Mouse (Mus musculus) heart, embryonic 15.5 days (tissue): ENCODE data around the gene Nynrin. TPM values are rescaled to one million over a fixed set of nuclear protein-coding genes. Genes with fewer than 3 reads are reported as not detected.

ENCODE experiments used
- ATAC-seq: fragments of 200-750 bp; cut with Nextera tagmentation; replicated peaks from 2 replicates; pipeline ENCODE4 v1.8.0; 2017; ENCODE audit warnings: low read depth, moderate TSS enrichment; ENCODE audit not compliant: insufficient number of reproducible peaks, insufficient read depth, low FRiP score
- H3K27ac ChIP-seq: fragments of 300-500 bp; sonication (generic); 2 replicates; pipeline ENCODE4 v1.5.1; 2015; ENCODE audit warnings: mild to moderate bottlenecking, inconsistent platforms
- H3K27me3 ChIP-seq: fragments of 300-500 bp; sonication (generic); 2 replicates; pipeline ENCODE4 v1.6.1; 2015; ENCODE audit warnings: inconsistent platforms
- H3K36me3 ChIP-seq: fragments of 300-500 bp; sonication (generic); 2 replicates; pipeline ENCODE4 v1.6.1; 2015; ENCODE audit warnings: mild to moderate bottlenecking, inconsistent platforms
- H3K4me1 ChIP-seq: fragments of 300-500 bp; sonication (generic); replicated peaks from 2 replicates; pipeline ENCODE4 v1.6.1; 2015; ENCODE audit warnings: inconsistent platforms
- H3K4me2 ChIP-seq: fragments of 300-500 bp; sonication (generic); 2 replicates; pipeline ENCODE4 v1.6.1; 2015; ENCODE audit warnings: inconsistent platforms, mild to moderate bottlenecking, moderate library complexity
- H3K4me3 ChIP-seq: fragments of 300-500 bp; sonication (generic); 2 replicates; pipeline ENCODE4 v1.5.1; 2015; ENCODE audit warnings: mild to moderate bottlenecking, inconsistent platforms
- H3K9ac ChIP-seq: fragments of 300-500 bp; sonication (generic); 2 replicates; pipeline ENCODE4 v1.6.1; 2015; ENCODE audit warnings: mild to moderate bottlenecking, inconsistent platforms
- H3K9me3 ChIP-seq: fragments of 300-500 bp; sonication (generic); replicated peaks from 2 replicates; pipeline ENCODE4 v1.6.1; 2016; ENCODE audit warnings: inconsistent platforms
- WGBS: fragments of 180-500 bp; shearing (Covaris S2); methylation state at CpG from one replicate; pipeline ENCODE4 v1.1.7; 2015; ENCODE audit warnings: mixed read lengths; 5-methylcytosine and 5-hydroxymethylcytosine counted together
- polyA plus RNA-seq: library from polyadenylated mRNA; unstranded; fragments of >200 nt; fragmentation: Nextera tagmentation; extraction: Ambion mirVana; gene quantifications from 2 replicates; pipeline ENCODE4 v1.2.1, GENCODE M21; 2015

Gene Nynrin
- polyA plus RNA-seq, 1 experiment from 2014 or later = 12.7 TPM

DNA sequence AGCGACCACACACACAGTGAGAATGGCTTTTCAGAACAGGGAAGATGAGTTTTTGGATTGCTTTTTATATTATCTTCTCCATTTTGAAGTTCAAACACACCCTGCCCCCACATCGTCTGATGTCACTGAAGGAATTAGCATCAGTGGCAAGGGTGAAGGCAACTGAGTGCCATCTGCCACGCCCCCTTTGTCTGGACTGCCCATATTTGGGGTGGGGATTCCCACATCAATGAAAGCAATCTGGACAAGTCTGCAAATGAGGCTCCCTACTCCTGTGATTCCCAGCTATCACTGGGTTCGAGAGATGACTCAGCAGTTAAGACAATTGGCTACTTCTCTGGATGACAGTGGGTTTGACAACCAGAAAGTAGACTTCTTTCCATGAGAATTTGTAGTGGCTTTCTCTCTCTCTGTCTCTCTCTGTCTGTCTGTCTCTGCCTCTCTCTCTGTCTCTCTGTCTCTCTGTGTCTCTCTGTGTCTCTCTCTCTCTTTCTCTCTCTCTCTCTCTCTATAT lies 12.9 kb upstream of the Nynrin start:
- H3K27ac ChIP-seq = no peak overlapping the region
- 69% methylated on average over 4 of the region's 4 CpGs for WGBS

DNA sequence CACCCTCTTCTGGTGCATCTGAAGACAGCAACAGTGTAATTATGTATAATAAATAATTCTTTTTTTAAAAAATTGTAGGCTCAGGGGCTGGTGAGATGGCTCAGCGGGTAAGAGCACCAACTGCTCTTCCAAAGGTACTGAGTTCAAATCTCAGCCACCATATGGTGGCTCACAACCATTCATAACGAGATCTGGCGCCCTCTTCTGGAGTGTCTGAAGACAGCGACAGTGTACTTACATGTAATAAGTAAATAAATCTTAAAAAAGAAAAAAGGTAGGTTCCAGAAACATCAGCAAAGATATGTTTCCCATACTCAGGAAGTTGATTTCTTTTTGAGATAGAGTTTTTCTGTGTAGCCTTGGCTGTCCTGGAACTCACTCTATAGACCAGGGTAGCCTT lies 11.0 kb upstream of the Nynrin start:
- 70% methylated on average over 4 of the region's 4 CpGs for WGBS
- 0 out of 2 replicates have a peak, but pooled peaks cover 2% of the 10 kb centered on the region for H3K4me1 ChIP-seq
- no peak for ATAC-seq
- H3K27me3 ChIP-seq = no peaks in the 10 kb centered on the region
- H3K36me3 ChIP-seq = no peaks in the 10 kb centered on the region
- H3K9me3 ChIP-seq = no peaks in the 10 kb centered on the region
- no peak overlapping the region for H3K27ac ChIP-seq
- no peak overlapping the region for H3K4me2 ChIP-seq
- no peak overlapping the region for H3K9ac ChIP-seq
- H3K4me3 ChIP-seq = no peak overlapping the region

More for the DNA sequence above, 12.9 kb upstream of the Nynrin start:
- Histone ChIP-seq H3K4me1 (no peaks in the 10 kb centered on the region), H3K27me3 (no peaks in the 10 kb centered on the region), H3K36me3 (no peaks in the 10 kb centered on the region), H3K9me3 (no peaks in the 10 kb centered on the region), H3K4me2 (no peak overlapping the region), H3K9ac (no peak overlapping the region), H3K4me3 (no peak overlapping the region)
- no peak for ATAC-seq

DNA sequence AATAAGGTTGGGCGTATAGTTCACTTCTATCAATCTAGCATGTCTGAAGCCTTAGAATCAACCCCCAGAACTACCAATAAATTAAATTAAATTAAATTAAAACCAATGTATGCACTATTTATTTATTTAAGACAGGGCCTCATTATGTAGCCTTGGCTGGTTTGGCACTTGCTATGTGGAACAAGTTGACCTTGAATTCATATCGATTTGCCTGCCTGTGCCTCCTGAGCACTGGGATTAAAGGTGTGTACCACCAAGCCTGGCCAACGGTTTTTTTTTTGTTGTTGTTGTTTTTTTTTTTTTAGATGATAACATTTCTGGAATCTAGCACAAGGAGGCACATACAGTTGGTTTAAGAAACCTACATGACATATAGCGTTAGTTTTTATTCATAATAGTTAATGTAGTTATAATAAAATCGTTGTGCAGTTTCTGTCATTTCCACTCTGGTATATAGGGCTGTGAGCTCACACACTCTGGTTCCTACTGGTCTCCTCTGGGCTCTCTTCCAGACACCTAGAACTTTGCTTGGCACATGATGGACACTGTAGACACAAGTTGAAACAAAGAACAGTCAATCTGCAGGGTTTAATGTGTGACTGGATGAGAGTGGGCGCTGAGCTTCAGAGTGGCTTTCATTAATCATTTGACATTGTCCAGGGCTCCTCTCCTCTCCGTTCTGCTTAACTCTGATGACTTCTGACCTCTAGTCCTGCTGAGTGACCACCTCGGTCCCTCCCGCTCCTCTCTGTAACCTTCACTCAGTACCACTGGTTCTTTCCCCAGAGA lies 8.1 kb upstream of the Nynrin start:
- H3K9me3 ChIP-seq = no peaks in the 10 kb centered on the region

DNA sequence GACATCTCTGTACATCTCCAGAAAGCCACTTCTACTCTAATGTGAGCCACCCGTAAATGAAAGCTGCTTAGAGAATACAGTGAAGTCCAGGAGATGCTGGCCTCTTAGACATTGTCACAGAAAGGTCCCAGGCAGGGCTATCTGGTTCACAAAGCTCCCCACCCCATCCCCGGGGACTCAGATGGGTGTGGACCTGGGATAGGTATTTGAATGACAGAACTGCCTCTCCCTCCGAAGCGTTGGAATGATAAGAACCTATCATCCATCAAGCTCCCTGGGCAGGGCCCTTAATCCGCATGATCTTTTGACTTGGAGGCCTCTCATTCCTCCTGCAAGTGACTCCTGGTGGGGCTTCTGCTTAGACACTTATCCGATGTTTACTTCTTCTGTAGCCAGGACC lies 2.9 kb upstream of the Nynrin start:
- 57% methylated on average over 6 of the region's 6 CpGs for WGBS
- H3K36me3 ChIP-seq = no peaks in the 10 kb centered on the region

More for the DNA sequence above, 8.1 kb upstream of the Nynrin start:
- no peaks in the 10 kb centered on the region for H3K27me3 ChIP-seq
- H3K4me1 ChIP-seq = 0 out of 2 replicates have a peak, but pooled peaks cover 2% of the 10 kb centered on the region
- no peak overlapping the region for H3K9ac ChIP-seq
- no peak overlapping the region for H3K27ac ChIP-seq
- no peak for ATAC-seq
- H3K36me3 ChIP-seq = no peaks in the 10 kb centered on the region
- H3K4me3 ChIP-seq = no peak overlapping the region
- 57% methylated on average over 9 of the region's 9 CpGs for WGBS
- no peak overlapping the region for H3K4me2 ChIP-seq

DNA sequence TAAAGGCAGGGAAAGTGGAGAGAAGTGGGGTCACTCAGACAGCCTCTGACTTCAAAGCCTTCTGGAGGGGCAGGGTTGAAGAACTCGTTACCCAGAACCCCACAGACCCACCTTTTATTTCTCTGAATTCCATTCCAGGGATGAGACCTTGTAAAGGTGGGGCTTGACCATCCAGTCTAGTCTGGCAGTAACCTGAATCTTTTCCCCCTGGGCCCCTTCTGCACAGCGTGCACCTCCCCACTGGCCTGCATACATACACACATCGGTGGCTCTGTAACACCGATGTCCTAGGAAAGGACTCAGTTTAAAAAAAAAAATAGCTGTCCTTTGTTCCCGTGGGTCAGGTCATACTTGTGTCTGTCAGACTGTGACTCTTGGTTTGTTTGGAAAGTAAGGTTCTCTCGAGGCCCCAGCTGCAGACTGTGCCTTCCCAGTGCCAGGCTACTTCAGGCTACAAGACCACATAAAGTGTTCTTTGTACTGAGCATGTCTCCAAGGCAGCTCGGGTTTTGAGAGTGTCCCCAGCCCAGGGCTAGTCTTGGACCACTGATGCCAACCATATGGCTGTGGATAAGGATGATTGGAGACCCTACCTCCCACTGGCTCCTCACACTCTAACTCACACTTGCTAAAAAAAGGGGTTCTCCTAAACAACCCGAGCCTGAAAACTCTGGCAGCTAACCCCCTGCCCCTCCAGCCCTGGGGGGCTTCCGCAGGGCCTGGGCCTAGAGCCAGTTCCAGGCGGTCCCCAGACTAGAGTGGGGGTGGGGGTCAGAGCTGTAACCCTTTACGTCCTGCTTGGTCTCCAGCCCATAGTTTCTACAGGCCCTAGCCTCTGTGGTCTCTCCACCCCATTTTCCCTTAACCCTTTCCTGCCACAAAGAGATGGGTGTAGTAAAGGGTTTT lies 911 bp upstream of the Nynrin start:
- Histone ChIP-seq H3K27ac (peak overlapping the region; percentile 90), H3K27me3 (no peaks in the 10 kb centered on the region), H3K4me3 (peak overlapping the region; percentile 67), H3K36me3 (no peaks in the 10 kb centered on the region), H3K4me2 (peak overlapping the region; percentile 68), H3K9me3 (no peaks in the 10 kb centered on the region), H3K4me1 (peaks cover 44% of the 10 kb centered on the region), H3K9ac (peak overlapping the region; percentile 67)
- 15% methylated on average over 11 of the region's 11 CpGs for WGBS
- ATAC-seq = peak; percentile 40

More for the DNA sequence above, 2.9 kb upstream of the Nynrin start:
- Histone ChIP-seq H3K4me3 (no peak overlapping the region), H3K27me3 (no peaks in the 10 kb centered on the region), H3K9me3 (no peaks in the 10 kb centered on the region), H3K27ac (no peak overlapping the region), H3K9ac (no peak overlapping the region), H3K4me2 (no peak overlapping the region), H3K4me1 (peaks cover 26% of the 10 kb centered on the region)
- no peak for ATAC-seq

DNA sequence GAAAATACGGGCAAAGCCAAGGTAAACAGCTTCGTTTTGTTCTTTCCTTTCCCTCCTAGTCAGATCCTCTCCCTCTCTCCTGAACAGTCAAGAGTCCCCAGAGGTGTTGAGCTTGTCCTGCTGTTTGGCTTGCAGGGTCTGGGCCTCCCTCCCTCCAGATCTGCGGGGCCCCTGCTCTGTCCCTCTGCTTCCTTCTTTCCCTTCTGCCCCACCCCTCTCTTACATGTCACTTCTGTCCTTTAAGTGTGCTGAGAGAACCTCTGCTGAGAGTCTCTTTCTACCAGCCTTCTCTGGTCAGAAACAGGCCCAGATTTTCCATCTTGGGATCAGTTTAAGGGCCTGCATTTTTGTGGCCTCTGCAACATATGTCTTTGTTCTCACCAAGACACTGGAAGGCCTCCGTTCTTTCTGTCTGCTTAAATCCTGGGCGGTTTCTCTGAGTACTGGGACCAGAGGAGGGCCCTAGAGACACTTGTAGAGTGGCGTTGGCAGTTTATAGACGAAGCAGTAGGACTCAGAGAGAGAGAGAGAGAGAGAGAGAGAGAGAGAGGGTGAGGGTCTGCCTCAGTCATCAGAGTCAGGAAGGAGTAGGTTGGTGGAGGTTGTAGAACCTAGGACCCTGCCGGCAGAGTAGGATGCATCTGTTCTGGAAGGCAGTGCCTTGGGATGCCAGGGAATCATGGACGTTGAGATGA lies 743 bp downstream of the Nynrin start:
- H3K4me1 ChIP-seq = peaks cover 58% of the 10 kb centered on the region
- H3K4me2 ChIP-seq = peak overlapping the region; percentile 68
- no peaks in the 10 kb centered on the region for H3K9me3 ChIP-seq
- H3K27me3 ChIP-seq = no peaks in the 10 kb centered on the region
- peak overlapping the region; percentile 67 for H3K9ac ChIP-seq
- peak overlapping the region; percentile 90 for H3K27ac ChIP-seq
- H3K36me3 ChIP-seq = no peaks in the 10 kb centered on the region
- H3K4me3 ChIP-seq = peak overlapping the region; percentile 67
- 2% methylated on average over 9 of the region's 9 CpGs for WGBS
- 0 out of 2 replicates have a peak, but pooled peaks have one; percentile 15 for ATAC-seq

DNA sequence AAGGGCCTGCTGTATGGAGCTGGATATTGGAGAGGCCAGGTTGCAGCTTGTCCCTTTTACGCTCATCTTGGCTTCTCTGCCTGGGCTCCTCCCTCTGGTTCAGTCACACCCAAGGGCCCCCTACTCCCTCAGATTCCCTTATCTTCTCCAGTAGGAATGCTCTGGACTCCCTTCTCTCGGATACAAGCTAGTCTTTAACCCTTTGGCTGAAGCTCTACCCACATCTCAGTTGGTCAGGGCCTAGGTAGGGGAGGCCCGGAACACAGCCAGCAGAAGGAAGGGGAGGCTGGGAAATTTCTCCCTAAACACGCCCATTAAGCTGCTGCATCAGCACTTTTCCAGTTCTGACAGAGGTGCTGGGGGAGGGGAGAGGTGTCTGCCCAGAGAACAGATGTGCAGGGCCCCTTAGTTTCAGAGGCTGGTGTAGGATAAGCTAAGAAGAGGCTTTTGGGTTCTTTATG lies 1.3 kb downstream of the Nynrin start:
- Histone ChIP-seq H3K27ac (peak overlapping the region; percentile 90), H3K4me3 (peak overlapping the region; percentile 67), H3K27me3 (no peaks in the 10 kb centered on the region), H3K9ac (peak overlapping the region; percentile 67), H3K4me1 (peaks cover 58% of the 10 kb centered on the region), H3K9me3 (no peaks in the 10 kb centered on the region), H3K36me3 (no peaks in the 10 kb centered on the region), H3K4me2 (peak overlapping the region; percentile 68)
- peak; percentile 30 for ATAC-seq
- 4% methylated on average over 4 of the region's 4 CpGs for WGBS

DNA sequence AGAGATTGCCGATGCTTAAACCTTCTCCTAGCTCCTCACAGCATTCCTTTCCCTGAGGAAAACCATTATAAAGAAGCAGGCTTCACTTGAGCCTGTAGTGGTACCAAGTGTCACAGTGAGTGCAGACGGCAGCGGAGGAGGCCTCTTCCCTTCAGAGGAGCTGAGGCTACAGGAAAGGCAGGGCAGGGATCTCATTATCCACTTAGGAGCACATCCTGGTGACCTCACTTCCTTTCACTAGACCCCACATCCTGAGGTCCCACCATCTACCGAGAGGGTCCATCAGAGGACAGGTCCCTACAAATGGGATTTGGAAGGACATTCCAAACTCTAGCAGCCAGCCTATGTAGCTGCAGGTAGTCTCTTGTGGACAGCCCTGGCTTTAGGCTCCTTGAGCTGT lies 3.8 kb downstream of the Nynrin start:
- no peak for ATAC-seq
- Histone ChIP-seq H3K27me3 (no peaks in the 10 kb centered on the region), H3K4me2 (peak overlapping the region; percentile 68), H3K9me3 (no peaks in the 10 kb centered on the region), H3K4me1 (peaks cover 70% of the 10 kb centered on the region), H3K27ac (peak overlapping the region; percentile 49), H3K9ac (0 out of 2 replicates have a peak overlapping the region, but pooled peaks have one; percentile 20), H3K36me3 (no peaks in the 10 kb centered on the region), H3K4me3 (0 out of 2 replicates have a peak overlapping the region, but pooled peaks have one; percentile 3)
- 34% methylated on average over 4 of the region's 4 CpGs for WGBS

DNA sequence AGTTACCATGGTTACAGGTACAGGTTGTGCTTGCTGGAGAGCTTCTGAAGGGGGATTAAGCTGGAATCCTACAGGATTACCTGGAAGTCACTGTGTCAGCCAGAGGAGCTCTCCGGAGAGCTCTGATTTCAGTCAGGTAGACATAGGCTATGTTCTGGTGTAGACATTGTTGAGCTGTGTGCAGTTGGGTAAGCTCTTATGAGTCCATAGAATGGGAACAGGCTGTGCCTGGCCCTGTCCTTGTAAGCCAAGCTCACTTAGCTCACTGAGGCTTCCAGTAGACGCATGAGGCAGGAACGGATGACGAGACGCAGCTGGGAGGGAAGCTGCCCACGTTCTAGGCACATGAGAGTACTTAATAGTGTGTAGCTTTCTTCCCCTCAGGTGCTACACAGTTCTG lies 8.4 kb downstream of the Nynrin start:
- no peak for ATAC-seq
- Histone ChIP-seq H3K9ac (no peak overlapping the region), H3K27ac (no peak overlapping the region), H3K4me2 (no peak overlapping the region), H3K4me1 (peaks cover 54% of the 10 kb centered on the region), H3K36me3 (peaks cover 40% of the 10 kb centered on the region), H3K27me3 (no peaks in the 10 kb centered on the region), H3K4me3 (no peak overlapping the region), H3K9me3 (no peaks in the 10 kb centered on the region)
- 63% methylated on average over 6 of the region's 6 CpGs for WGBS

DNA sequence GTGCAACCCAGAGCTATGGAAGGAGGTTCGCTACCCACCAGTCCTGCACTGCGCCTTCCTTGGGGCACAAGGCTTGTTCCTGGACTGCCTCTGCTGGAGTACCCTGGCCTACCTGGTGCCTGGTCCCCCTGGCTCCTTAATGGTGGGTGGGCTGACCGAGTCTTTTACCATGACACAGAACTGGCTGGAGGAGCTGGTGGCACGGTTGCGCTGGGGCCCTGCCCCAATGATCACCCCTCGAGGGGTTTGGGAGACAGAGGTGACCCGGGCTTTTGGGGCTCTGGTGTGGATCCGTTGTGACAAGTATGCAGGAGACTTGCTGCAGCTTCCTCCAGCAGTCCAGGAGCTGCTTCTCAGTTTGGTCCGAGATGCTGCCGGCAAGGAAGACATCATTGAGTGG lies 9.2 kb downstream of the Nynrin start:
- peaks cover 47% of the 10 kb centered on the region for H3K36me3 ChIP-seq
- H3K4me3 ChIP-seq = no peak overlapping the region
- H3K27me3 ChIP-seq = no peaks in the 10 kb centered on the region
- 88% methylated on average over 10 of the region's 10 CpGs for WGBS
- no peak for ATAC-seq
- H3K9ac ChIP-seq = no peak overlapping the region
- H3K27ac ChIP-seq = no peak overlapping the region
- no peak overlapping the region for H3K4me2 ChIP-seq
- no peaks in the 10 kb centered on the region for H3K9me3 ChIP-seq
- peaks cover 46% of the 10 kb centered on the region for H3K4me1 ChIP-seq
